Mouse (Mus musculus): Measurements from ENCODE around the gene Cers2. TPM values are rescaled to one million over a fixed set of nuclear protein-coding genes. Genes with fewer than 3 reads are reported as not detected.
"Not testable (repeated sequence)": the region's sequence is repeated elsewhere in the genome, so short reads cannot be mapped to it uniquely, and the experiment has no call there.

The Cers2 gene
- total and polyA plus RNA-seq, 2 experiments: 266 to 283 TPM

DNA sequence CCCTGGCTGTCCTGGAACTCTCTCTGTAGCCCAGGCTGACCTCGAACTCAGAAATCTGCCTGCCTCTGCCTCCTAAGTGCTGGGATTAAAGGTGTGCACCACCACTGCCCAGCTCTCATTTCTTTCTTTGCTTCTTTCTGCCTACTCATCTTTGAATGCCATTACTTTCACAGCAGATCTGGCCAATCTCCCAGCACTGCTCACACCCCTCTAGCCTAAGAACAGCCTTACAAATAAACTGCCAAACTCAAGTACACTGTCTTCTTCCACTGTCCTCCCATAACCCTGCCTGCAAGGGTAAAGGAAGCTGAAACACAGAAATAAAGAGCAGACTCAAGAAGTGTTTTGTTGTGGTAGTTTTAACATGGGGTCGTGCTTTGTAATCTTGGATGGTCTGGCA, 43.2 kb downstream of the Cers2 start:
- Histone ChIP-seq H3K4me3 (ENCODE audit: insufficient read depth, low read depth, low read length) (no peak overlapping the region), H3K9ac (ENCODE audit: low read depth, low read length) (no peak overlapping the region), H3K79me2 (ENCODE audit: control insufficient read depth, insufficient read depth, low read length) (no peaks in the 10 kb centered on the region; the same call in 1 of the 2 replicates), H3K27me3 (ENCODE audit: control insufficient read depth, insufficient read depth, low read length) (no peaks in the 10 kb centered on the region), H3K27ac (replicated peaks; ENCODE audit: insufficient read depth, low read depth, low read length) (no peak overlapping the region), H3K36me3 (ENCODE audit: control insufficient read depth, insufficient read depth, low read length) (peaks cover 5% of the 10 kb centered on the region), H3K4me1 (ENCODE audit: control insufficient read depth, insufficient read depth, low read length) (peaks cover 8% of the 10 kb centered on the region)
- 95% methylated on average over 2 of the region's 2 CpGs for WGBS
- TF ChIP-seq CTCF (IDR thresholded peaks at IDR 0.05; ENCODE audit: low read depth, low read length) (no peak), POLR2A (IDR thresholded peaks at IDR 0.05; ENCODE audit: extremely low read depth, insufficient read depth, low read length) (no peak)
- DNase-seq (ENCODE audit: extremely low read depth, low read depth, low spot score): no peak

DNA sequence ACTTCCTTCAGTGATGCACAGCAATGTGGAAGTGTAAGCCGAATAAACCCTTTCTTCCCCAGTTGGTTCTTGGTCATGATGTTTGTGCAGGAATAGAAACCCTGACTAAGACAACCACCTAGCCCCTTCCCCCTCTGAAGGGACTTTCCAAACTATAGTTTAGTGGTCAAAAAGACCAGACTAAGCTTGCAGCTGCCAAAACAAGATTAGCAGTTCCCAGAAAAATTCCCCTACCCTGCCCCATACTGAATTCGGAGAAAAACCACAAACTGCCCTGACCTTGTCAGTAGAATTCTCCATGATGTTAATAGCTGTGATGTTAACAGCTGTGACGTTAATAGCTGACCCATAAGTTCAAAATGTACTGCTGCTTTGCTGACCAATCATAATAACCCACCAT, 45.7 kb downstream of the Cers2 start:
- H3K27ac ChIP-seq (replicated peaks; ENCODE audit: insufficient read depth, low read depth, low read length); H3K9ac ChIP-seq (ENCODE audit: low read depth, low read length); H3K27me3 ChIP-seq (ENCODE audit: control insufficient read depth, insufficient read depth, low read length); H3K36me3 ChIP-seq (ENCODE audit: control insufficient read depth, insufficient read depth, low read length); H3K4me1 ChIP-seq (ENCODE audit: control insufficient read depth, insufficient read depth, low read length); H3K4me3 ChIP-seq (ENCODE audit: insufficient read depth, low read depth, low read length); DNase-seq (ENCODE audit: extremely low read depth, low read depth, low spot score); H3K79me2 ChIP-seq (ENCODE audit: control insufficient read depth, insufficient read depth, low read length): not testable (repeated sequence)
- WGBS: 86% methylated on average over 3 of the region's 3 CpGs

DNA sequence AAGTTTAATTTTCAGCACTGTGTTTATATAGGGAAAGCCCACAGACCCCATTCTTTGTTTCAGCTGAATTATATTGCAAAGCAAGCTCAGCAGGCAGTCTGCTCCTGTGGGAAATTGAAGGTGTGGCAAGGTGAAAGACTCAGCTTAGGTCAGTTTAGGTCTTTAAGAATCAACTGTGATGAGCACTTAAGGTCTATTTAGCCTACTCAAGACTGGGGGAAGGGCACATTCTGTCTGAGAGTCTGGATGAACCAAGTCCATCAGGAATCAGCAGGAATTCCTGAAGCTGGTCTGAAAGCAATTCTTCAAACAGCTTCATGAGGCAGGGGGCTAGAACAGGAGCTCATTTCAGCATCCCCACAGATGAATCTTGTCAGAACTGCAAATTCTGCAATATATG, 55.5 kb downstream of the Cers2 start:
- Histone ChIP-seq H3K36me3 (ENCODE audit: control insufficient read depth, insufficient read depth, low read length) (no peaks in the 10 kb centered on the region), H3K27ac (replicated peaks; ENCODE audit: insufficient read depth, low read depth, low read length) (no peak overlapping the region), H3K9ac (ENCODE audit: low read depth, low read length) (no peak overlapping the region), H3K79me2 (ENCODE audit: control insufficient read depth, insufficient read depth, low read length) (no peaks in the 10 kb centered on the region), H3K4me1 (ENCODE audit: control insufficient read depth, insufficient read depth, low read length) (no peaks in the 10 kb centered on the region), H3K4me3 (ENCODE audit: insufficient read depth, low read depth, low read length) (no peak overlapping the region), H3K27me3 (ENCODE audit: control insufficient read depth, insufficient read depth, low read length) (no peaks in the 10 kb centered on the region)
- no peak for DNase-seq (ENCODE audit: extremely low read depth, low read depth, low spot score)
- TF ChIP-seq POLR2A (IDR thresholded peaks at IDR 0.05; ENCODE audit: extremely low read depth, insufficient read depth, low read length): no peak
- TF ChIP-seq CTCF (IDR thresholded peaks at IDR 0.05; ENCODE audit: low read depth, low read length): no peak

Other genes starting within 250 kb of the Cers2 start
- 4.5 and 5.6 TPM in 2 replicates for gene Pip5k1a, start 207.9 kb upstream of the Cers2 start, total RNA-seq (2014; rRNA removed)
- gene Pip5k1a, start 207.9 kb upstream of the Cers2 start, polyA plus RNA-seq (2012; rRNA removed): 5.2 and 6.7 TPM in 2 replicates
- 9.9 and 12.7 TPM in 2 replicates for gene Vps72, start 203.8 kb upstream of the Cers2 start, total RNA-seq (2014; rRNA removed)
- 25.1 and 27.4 TPM in 2 replicates for gene Vps72, start 203.8 kb upstream of the Cers2 start, polyA plus RNA-seq (2012; rRNA removed)
- gene Tmod4, start 190.3 kb upstream of the Cers2 start, total RNA-seq (2014; rRNA removed): 0.65 TPM in 1 of 2 replicates, not detected in the other
- gene Tmod4, start 190.3 kb upstream of the Cers2 start, polyA plus RNA-seq (2012; rRNA removed): 0.25 TPM in 1 of 2 replicates, not detected in the other
- gene Scnm1, start 180.8 kb upstream of the Cers2 start, total RNA-seq (2014; rRNA removed): 12.6 and 13.3 TPM in 2 replicates
- gene Scnm1, start 180.8 kb upstream of the Cers2 start, polyA plus RNA-seq (2012; rRNA removed): 15.2 and 17.7 TPM in 2 replicates
- gene Lysmd1, start 180.7 kb upstream of the Cers2 start, total RNA-seq (2014; rRNA removed): 7.0 and 7.9 TPM in 2 replicates
- gene Lysmd1, start 180.7 kb upstream of the Cers2 start, polyA plus RNA-seq (2012; rRNA removed): 6.1 and 6.5 TPM in 2 replicates
- gene Tnfaip8l2, start 172.4 kb upstream of the Cers2 start, total RNA-seq (2014; rRNA removed): 2.3 and 2.8 TPM in 2 replicates
- 2.7 and 4.0 TPM in 2 replicates for gene Tnfaip8l2, start 172.4 kb upstream of the Cers2 start, polyA plus RNA-seq (2012; rRNA removed)
- gene Sema6c, start 154.3 kb upstream of the Cers2 start, total RNA-seq (2014; rRNA removed): 0.65 and 1.1 TPM in 2 replicates
- 2.1 and 2.9 TPM in 2 replicates for gene Sema6c, start 154.3 kb upstream of the Cers2 start, polyA plus RNA-seq (2012; rRNA removed)
- gene Gabpb2, start 96.9 kb upstream of the Cers2 start, total RNA-seq (2014; rRNA removed): 13.7 and 17.6 TPM in 2 replicates
- 4.4 and 6.1 TPM in 2 replicates for gene Gabpb2, start 96.9 kb upstream of the Cers2 start, polyA plus RNA-seq (2012; rRNA removed)
- 8.9 and 12.3 TPM in 2 replicates for gene Cdc42se1, start 86.1 kb upstream of the Cers2 start, total RNA-seq (2014; rRNA removed)
- 12.4 and 13.1 TPM in 2 replicates for gene Cdc42se1, start 86.1 kb upstream of the Cers2 start, polyA plus RNA-seq (2012; rRNA removed)
- gene Mllt11, start 82.6 kb upstream of the Cers2 start, total RNA-seq (2014; rRNA removed): 0.81 and 0.83 TPM in 2 replicates
- gene Mllt11, start 82.6 kb upstream of the Cers2 start, polyA plus RNA-seq (2012; rRNA removed): 0.81 and 1.4 TPM in 2 replicates
- 0.09 TPM in 1 of 2 replicates, not detected in the other for gene Gm128, start 73.2 kb upstream of the Cers2 start, total RNA-seq (2014; rRNA removed)
- gene Gm128, start 73.2 kb upstream of the Cers2 start, polyA plus RNA-seq (2012; rRNA removed): 0.06 TPM in 1 of 2 replicates, not detected in the other
- gene Bnipl, start 63.6 kb upstream of the Cers2 start, total RNA-seq (2014; rRNA removed): 0.07 TPM in 1 of 2 replicates, not detected in the other
- 0.16 TPM in 1 of 2 replicates, not detected in the other for gene Bnipl, start 63.6 kb upstream of the Cers2 start, polyA plus RNA-seq (2012; rRNA removed)
- gene Mindy1, start 33.4 kb upstream of the Cers2 start, total RNA-seq (2014; rRNA removed): 56.6 and 63.6 TPM in 2 replicates
- gene Mindy1, start 33.4 kb upstream of the Cers2 start, polyA plus RNA-seq (2012; rRNA removed): 122 and 137 TPM in 2 replicates
- gene Prune1, start 32.7 kb upstream of the Cers2 start, total RNA-seq (2014; rRNA removed): 7.6 and 7.8 TPM in 2 replicates
- 11.3 and 12.8 TPM in 2 replicates for gene Prune1, start 32.7 kb upstream of the Cers2 start, polyA plus RNA-seq (2012; rRNA removed)
- gene Anxa9, start 7.6 kb upstream of the Cers2 start, total RNA-seq (2014; rRNA removed): 0.54 and 0.55 TPM in 2 replicates
- 0.47 and 0.91 TPM in 2 replicates for gene Anxa9, start 7.6 kb upstream of the Cers2 start, polyA plus RNA-seq (2012; rRNA removed)
- 13.3 and 15.7 TPM in 2 replicates for gene Setdb1, start 42.4 kb downstream of the Cers2 start, total RNA-seq (2014; rRNA removed)
- 6.3 and 8.6 TPM in 2 replicates for gene Setdb1, start 42.4 kb downstream of the Cers2 start, polyA plus RNA-seq (2012; rRNA removed)
- not detected in 2 replicates for gene 4930558C23Rik, start 88.0 kb downstream of the Cers2 start, total RNA-seq (2014; rRNA removed)
- gene 4930558C23Rik, start 88.0 kb downstream of the Cers2 start, polyA plus RNA-seq (2012; rRNA removed): not detected in 2 replicates
- 23.6 and 24.3 TPM in 2 replicates for gene Arnt, start 119.6 kb downstream of the Cers2 start, total RNA-seq (2014; rRNA removed)
- 14.2 and 20.8 TPM in 2 replicates for gene Arnt, start 119.6 kb downstream of the Cers2 start, polyA plus RNA-seq (2012; rRNA removed)
- 0.81 and 1.3 TPM in 2 replicates for gene Ctsk, start 184.5 kb downstream of the Cers2 start, total RNA-seq (2014; rRNA removed)
- gene Ctsk, start 184.5 kb downstream of the Cers2 start, polyA plus RNA-seq (2012; rRNA removed): 0.09 and 0.60 TPM in 2 replicates
- 60.6 and 77.4 TPM in 2 replicates for gene Ctss, start 212.0 kb downstream of the Cers2 start, total RNA-seq (2014; rRNA removed)
- 9.1 and 13.5 TPM in 2 replicates for gene Ctss, start 212.0 kb downstream of the Cers2 start, polyA plus RNA-seq (2012; rRNA removed)
- gene Hormad1, start 244.9 kb downstream of the Cers2 start, total RNA-seq (2014; rRNA removed): not detected in 2 replicates
- not detected in 2 replicates for gene Hormad1, start 244.9 kb downstream of the Cers2 start, polyA plus RNA-seq (2012; rRNA removed)

All from liver, adult 2 months (tissue).